In genomic region chr1:71291917-71292316, GRCm38 (mm10) we compare ENCODE assay signal across 24 mouse cellular contexts.
A peak's percentile ranks its signal among the peaks of the same experiment; 100 is the strongest.
DNase-seq lines count a peak whose midpoint lies in the region; ATAC-seq and TF ChIP-seq lines count a peak whose summit lies in the region.
"Had no signal": no experiment of that assay in that cellular context is flagged by ENCODE, and none has a peak within 500 bp of the region (broad histone marks: within the 10 kb centered on the region; RNA-seq: fewer than 3 reads in every experiment).

No protein-coding gene starts in this region.

- H3K27ac ChIP-seq in forebrain, embryonic 13.5 days = no peak overlapping the region
- no peak overlapping the region for H3K27ac ChIP-seq in forebrain, embryonic 10.5 days
- H3K27ac ChIP-seq in neural tube, embryonic 12.5 days = no peak overlapping the region
- no peak overlapping the region for H3K27ac ChIP-seq in hindbrain, embryonic 16.5 days (ENCODE audit: low read depth, low read length)
- no peak overlapping the region for H3K27ac ChIP-seq in kidney, adult 2 months (ENCODE audit: insufficient read depth, low read depth, low read length)
- H3K27ac ChIP-seq: heart, embryonic 10.5 days; liver, embryonic 12.5 days; macrophage; stomach, embryonic 15.5 days had no signal

- H3K4me1 ChIP-seq in forebrain, embryonic 13.5 days = peaks cover 8% of the 10 kb centered on the region; the same call in 1 of the 2 replicates
- H3K4me1 ChIP-seq in forebrain, embryonic 10.5 days = peaks cover 4% of the 10 kb centered on the region; the same call in 1 of the 2 replicates
- H3K4me1 ChIP-seq in neural tube, embryonic 12.5 days = no peaks in the 10 kb centered on the region
- peaks cover 3% of the 10 kb centered on the region for H3K4me1 ChIP-seq in hindbrain, embryonic 16.5 days (ENCODE audit: control insufficient read depth, insufficient read depth, low read depth, low read length)
- H3K4me1 ChIP-seq in kidney, adult 2 months (ENCODE audit: control insufficient read depth, insufficient read depth, low read length) = no peaks in the 10 kb centered on the region
- H3K4me1 ChIP-seq: heart, embryonic 10.5 days; liver, embryonic 12.5 days; stomach, embryonic 15.5 days had no signal

- peak; percentile 68 for ATAC-seq in forebrain, embryonic 13.5 days
- peak; percentile 83 for ATAC-seq in neural tube, embryonic 12.5 days (ENCODE audit: low FRiP score, low read depth)
- ATAC-seq in hindbrain, embryonic 16.5 days = peak; percentile 79
- ATAC-seq in megakaryocyte, adult 5-6 weeks (ENCODE audit: poor library complexity, severe bottlenecking) = no peak
- ATAC-seq: activated CD4-positive, CD25-positive, alpha-beta regulatory T cell, adult 4 months; inflammation-experienced regulatory T-cells, adult 6 months; liver, embryonic 12.5 days; Patski had no signal

- H3K4me3 ChIP-seq in forebrain, embryonic 13.5 days = no peak overlapping the region
- H3K4me3 ChIP-seq in forebrain, embryonic 10.5 days = no peak overlapping the region
- no peak overlapping the region for H3K4me3 ChIP-seq in neural tube, embryonic 12.5 days
- H3K4me3 ChIP-seq in hindbrain, embryonic 16.5 days (ENCODE audit: low read length) = no peak overlapping the region
- H3K4me3 ChIP-seq in kidney, adult 2 months (ENCODE audit: insufficient read depth, low read depth, low read length) = no peak overlapping the region
- H3K4me3 ChIP-seq: heart, embryonic 10.5 days; liver, embryonic 12.5 days; stomach, embryonic 15.5 days had no signal

- no peak overlapping the region for H3K4me2 ChIP-seq in forebrain, embryonic 13.5 days
- H3K4me2 ChIP-seq in neural tube, embryonic 12.5 days (replicated peaks) = no peak overlapping the region
- no peak overlapping the region for H3K4me2 ChIP-seq in hindbrain, embryonic 16.5 days (ENCODE audit: low read length)
- H3K4me2 ChIP-seq: liver, embryonic 12.5 days; lung, embryonic 14.5 days; stomach, embryonic 15.5 days had no signal

- no peak for TF ChIP-seq CTCF in kidney, adult 2 months (conservative IDR thresholded peaks at IDR 0.05; ENCODE audit: insufficient read depth, insufficient read length, low read depth, low read length)

- H3K27me3 ChIP-seq in forebrain, embryonic 13.5 days = no peaks in the 10 kb centered on the region
- no peaks in the 10 kb centered on the region for H3K27me3 ChIP-seq in forebrain, embryonic 10.5 days (ENCODE audit: poor library complexity, severe bottlenecking)
- H3K27me3 ChIP-seq in neural tube, embryonic 12.5 days (replicated peaks) = no peaks in the 10 kb centered on the region
- H3K27me3 ChIP-seq in hindbrain, embryonic 16.5 days (replicated peaks; ENCODE audit: control insufficient read depth, insufficient read depth, low read length) = no peaks in the 10 kb centered on the region
- no peaks in the 10 kb centered on the region; the same call in 1 of the 2 replicates for H3K27me3 ChIP-seq in kidney, adult 2 months (replicated peaks; ENCODE audit: control insufficient read depth, insufficient read depth, low read length)
- H3K27me3 ChIP-seq: liver, embryonic 12.5 days; stomach, embryonic 15.5 days had no signal

- no peak for TF ChIP-seq POLR2A in kidney, adult 2 months (IDR thresholded peaks at IDR 0.05; ENCODE audit: low read depth, low read length)

- H3K9ac ChIP-seq in forebrain, embryonic 13.5 days = no peak overlapping the region
- H3K9ac ChIP-seq in neural tube, embryonic 12.5 days = no peak overlapping the region
- H3K9ac ChIP-seq in hindbrain, embryonic 16.5 days (ENCODE audit: low read depth, low read length) = no peak overlapping the region
- H3K9ac ChIP-seq: liver, embryonic 12.5 days; lung, embryonic 14.5 days; stomach, embryonic 15.5 days had no signal

- H3K9me3 ChIP-seq in forebrain, embryonic 13.5 days (replicated peaks) = no peaks in the 10 kb centered on the region
- no peaks in the 10 kb centered on the region for H3K9me3 ChIP-seq in forebrain, embryonic 10.5 days
- no peaks in the 10 kb centered on the region for H3K9me3 ChIP-seq in neural tube, embryonic 12.5 days
- no peaks in the 10 kb centered on the region for H3K9me3 ChIP-seq in hindbrain, embryonic 16.5 days (ENCODE audit: control insufficient read depth, low read length)
- H3K9me3 ChIP-seq: heart, embryonic 10.5 days; liver, embryonic 12.5 days; stomach, embryonic 15.5 days had no signal

- whole genome bisulfite sequencing in forebrain, embryonic 13.5 days = 32% methylated on average over 3 of the region's 3 CpGs
- WGBS in forebrain, embryonic 10.5 days = 78% methylated on average over 3 of the region's 3 CpGs
- WGBS in neural tube, embryonic 12.5 days = 22% methylated on average over 3 of the region's 3 CpGs
- WGBS in hindbrain, embryonic 16.5 days = 22% methylated on average over 3 of the region's 3 CpGs
- WGBS in kidney, adult 2 months = 82% methylated on average over 3 of the region's 3 CpGs

- H3K36me3 ChIP-seq in forebrain, embryonic 13.5 days (ENCODE audit: poor library complexity, severe bottlenecking) = no peaks in the 10 kb centered on the region
- H3K36me3 ChIP-seq in forebrain, embryonic 10.5 days (replicated peaks) = no peaks in the 10 kb centered on the region
- H3K36me3 ChIP-seq in neural tube, embryonic 12.5 days = no peaks in the 10 kb centered on the region
- H3K36me3 ChIP-seq in hindbrain, embryonic 16.5 days (ENCODE audit: control insufficient read depth, insufficient read depth, low read length) = no peaks in the 10 kb centered on the region
- no peaks in the 10 kb centered on the region for H3K36me3 ChIP-seq in kidney, adult 2 months (ENCODE audit: control insufficient read depth, insufficient read depth, low read length)
- H3K36me3 ChIP-seq: heart, embryonic 10.5 days; liver, embryonic 12.5 days; stomach, embryonic 15.5 days had no signal

- no peak for DNase-seq in forebrain, embryonic 10.5 days (ENCODE audit: extremely low spot score, low spot score)
- no peak for DNase-seq in neural tube, embryonic 10.5 days (ENCODE audit: extremely low spot score, low spot score)
- DNase-seq in kidney, adult 2 months = no peak
- DNase-seq: adrenal gland, postnatal 25 days; cerebellum, adult 9-11 months; embryo, embryonic 11 days; gastrocnemius, postnatal 25 days; heart, postnatal 10 days; kidney, adult 9 months; kidney, postnatal 4 days; layer of hippocampus, postnatal 36 days; lung, embryonic 14.5 days; thymus, adult 2 months had no signal
